Mouse (Mus musculus): Measurements from ENCODE around the gene Gm21440.
"Not testable (repeated sequence)": the region's sequence is repeated elsewhere in the genome, so short reads cannot be mapped to it uniquely, and the experiment has no call there.

The Gm21440 gene

DNA sequence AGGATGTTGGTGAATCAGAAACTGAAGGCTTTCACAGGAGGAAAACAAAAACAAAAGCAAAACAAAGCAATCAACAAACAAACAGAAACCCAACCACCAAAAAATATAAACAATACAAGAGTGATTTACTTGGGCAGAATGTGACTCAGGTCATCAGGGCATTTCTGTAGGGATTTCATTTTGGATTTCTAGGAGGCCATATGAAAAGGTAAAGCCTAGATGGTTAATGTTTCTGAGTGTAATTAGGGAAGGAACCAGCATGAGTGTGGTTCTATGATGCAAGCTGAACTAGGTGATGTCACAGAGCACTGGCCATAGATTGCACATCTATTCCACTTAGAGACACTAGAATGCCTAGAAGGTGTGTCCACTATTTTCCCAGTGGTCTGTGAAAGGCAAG, at the start of gene Gm21440, which contains the start of gene Gm21454:
Gene Gm21440, plus strand, starts transcription at position 301 of the 400 bp plus-strand sequence.
Gene Gm21454, plus strand, starts transcription at position 352 of the 400 bp plus-strand sequence.
- DNase-seq (ENCODE audit: low read depth) = not testable (repeated sequence)

GRCm38 (mm10) chrY:13223828-13224227, 28.4 kb upstream of the Gm21440 start, which contains the start of gene Gm21828:
TSS of gene Gm21828 (minus strand) at chrY:13223928.
- DNase-seq (ENCODE audit: low read depth) = not testable (repeated sequence)
